Mouse (Mus musculus) cerebellum, postnatal 36 days (tissue): ENCODE data around the gene Bag3.
"Not testable (repeated sequence)": the region's sequence is repeated elsewhere in the genome, so short reads cannot be mapped to it uniquely, and the experiment has no call there.

Experiments used
- DNase-seq, 2 experiments: peaks; one replicate each; pipeline ENCODE4 v3.0.0; 2021 to 2022; ENCODE audit warnings: mixed read lengths in 2 of 2

The Bag3 gene

DNA sequence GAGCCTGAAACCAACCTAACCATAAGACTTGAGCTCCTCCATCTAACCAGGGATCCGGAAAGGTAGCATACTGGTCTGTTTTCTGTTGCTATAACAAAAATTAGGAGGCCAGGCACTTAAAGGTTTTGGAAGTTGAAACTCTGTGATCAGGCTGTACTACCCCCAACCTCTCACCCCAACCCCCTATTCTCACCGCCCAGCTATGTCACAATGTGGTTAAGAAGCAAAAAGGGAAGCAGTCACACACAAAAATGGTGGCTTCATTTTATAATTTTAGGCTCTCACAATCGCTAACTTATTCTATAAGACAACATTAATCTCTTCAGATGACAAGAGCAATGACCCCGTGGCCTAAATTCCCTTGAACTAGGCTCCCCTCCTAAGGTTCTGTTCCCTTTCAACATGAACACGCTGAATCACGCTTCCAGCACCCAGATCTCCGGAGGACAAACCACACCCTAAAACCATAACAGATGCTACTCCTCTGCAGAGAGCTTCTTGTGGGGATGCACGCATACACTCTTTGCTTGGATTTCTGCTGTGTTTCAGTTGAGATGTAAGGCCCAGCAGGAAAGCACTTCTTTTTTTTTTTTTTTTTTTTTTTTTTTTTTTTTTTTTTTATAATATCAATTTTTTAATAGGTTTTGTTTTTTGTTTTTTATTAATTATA is 46.7 kb downstream of the Bag3 start:
- DNase-seq = no peak

GRCm38 (mm10) chr7:128570657-128571056 is 47.2 kb downstream of the Bag3 start:
- not testable (repeated sequence) for DNase-seq

DNA sequence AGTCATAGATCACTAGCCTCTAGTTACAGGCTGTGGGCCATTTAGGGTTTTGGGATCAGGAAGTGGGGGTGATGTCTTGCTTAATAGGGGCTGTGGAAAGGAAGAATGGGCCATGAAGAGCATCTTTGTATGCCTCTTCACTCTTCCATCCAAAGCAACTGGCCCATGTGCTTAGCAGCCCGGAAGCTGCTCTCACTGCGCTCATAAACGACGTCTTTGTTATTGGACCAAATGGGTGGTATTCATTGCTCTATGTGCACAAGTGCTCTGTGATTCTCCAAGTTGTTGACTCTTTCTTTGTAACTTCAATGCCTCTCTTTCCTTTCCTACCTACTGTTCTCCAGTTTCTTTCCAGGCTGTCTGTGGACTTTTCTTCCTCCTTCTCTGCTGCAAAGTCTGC is 48.6 kb downstream of the Bag3 start:
- DNase-seq = no peak

- no peak for DNase-seq
These were observed 51.8 kb downstream of the Bag3 start for GRCm38 (mm10) chr7:128575211-128575610.

DNA sequence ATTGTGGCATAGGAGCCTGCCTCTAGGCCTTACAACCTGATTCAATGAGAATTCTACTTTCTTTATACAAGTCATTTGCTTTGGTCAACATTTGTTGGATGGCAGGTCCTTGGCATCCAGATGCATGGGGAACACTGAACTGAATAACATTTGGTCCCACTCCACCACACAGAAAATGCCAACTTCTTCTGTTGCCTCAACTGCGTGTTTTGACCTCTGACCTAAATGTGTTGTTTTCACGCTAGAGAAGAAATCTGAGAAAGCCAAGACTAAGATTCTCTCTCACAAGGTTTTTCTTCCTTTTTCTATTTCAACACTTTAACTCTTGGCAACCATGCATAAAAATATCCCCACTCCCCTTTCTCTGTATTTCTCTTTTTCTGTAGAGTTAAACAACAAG is 52.4 kb downstream of the Bag3 start:
- no peak for DNase-seq

- DNase-seq = no peak
These were observed 54.2 kb downstream of the Bag3 start for GRCm38 (mm10) chr7:128577607-128578006.

DNA sequence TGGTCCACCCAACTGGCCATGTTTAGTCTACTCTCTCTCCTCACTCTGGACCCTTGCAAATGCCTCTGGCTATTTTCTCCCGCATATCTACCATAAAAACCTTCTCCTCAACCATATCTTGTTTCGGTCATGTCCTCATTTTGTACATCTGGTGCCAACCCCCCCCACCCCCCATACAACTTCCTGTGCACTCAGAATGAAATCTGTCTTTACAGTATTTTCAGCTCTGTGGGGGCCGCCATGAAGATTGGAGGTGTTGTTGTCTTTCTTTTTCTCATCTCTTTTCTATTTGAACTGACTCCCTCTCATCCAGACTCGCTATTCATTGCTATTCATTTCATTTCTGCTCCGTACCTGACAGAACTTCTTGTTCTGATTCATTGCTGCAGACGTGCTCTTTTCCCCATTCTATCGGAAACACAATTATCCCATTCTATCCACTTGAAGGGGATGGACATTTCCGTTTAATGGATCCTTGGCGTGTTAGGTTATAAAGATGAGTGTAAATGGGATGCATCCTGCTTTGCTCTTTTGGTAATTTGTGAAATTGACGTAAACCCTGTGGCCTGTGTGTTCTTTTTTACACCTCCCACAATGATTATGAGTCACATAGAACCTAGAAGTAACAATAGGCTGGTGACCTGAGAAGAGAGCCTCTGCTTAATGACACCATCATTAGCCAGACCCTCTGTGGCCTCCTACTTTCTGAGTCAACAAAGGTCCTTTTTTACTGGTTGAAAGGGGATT is 55.0 kb downstream of the Bag3 start:
- no peak for DNase-seq

DNA sequence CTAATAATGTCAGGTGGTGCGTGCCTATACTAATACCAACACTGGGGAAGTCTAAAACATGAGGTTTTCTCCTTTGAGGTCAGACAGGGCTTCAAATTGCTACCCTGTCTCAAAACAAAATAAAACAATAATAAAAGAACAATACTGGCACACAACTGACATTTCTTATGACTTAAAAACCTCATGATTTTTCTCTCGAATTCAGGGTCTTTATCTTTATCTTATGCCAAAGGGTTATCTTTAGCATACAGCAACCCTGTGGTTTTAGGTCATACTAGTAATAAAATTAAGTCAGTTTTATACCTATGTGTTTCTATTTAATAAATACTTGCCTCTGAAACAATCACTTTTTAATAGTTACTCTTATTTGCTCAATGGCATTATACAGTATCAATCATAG is 56.0 kb downstream of the Bag3 start:
- no peak for DNase-seq

DNA sequence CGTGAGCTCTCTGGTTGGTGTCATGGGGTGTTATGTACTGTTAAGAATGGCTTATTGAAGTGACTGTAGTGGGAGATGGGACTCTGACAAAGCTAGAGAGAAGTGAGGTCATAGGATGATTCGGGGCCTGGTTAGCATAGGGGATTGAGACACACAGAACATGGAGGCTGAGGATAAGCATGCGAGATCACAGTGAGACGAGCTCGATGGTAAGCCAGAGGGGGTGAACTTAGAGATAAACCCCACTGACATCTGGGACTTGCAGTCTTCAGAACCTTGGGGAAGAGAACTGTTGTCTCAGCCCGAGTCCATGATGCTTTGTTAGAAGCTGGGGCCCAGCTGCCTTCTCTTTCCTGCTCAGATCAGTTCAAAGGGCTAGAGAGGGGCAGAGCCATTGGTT is 56.9 kb downstream of the Bag3 start:
- DNase-seq = no peak

DNA sequence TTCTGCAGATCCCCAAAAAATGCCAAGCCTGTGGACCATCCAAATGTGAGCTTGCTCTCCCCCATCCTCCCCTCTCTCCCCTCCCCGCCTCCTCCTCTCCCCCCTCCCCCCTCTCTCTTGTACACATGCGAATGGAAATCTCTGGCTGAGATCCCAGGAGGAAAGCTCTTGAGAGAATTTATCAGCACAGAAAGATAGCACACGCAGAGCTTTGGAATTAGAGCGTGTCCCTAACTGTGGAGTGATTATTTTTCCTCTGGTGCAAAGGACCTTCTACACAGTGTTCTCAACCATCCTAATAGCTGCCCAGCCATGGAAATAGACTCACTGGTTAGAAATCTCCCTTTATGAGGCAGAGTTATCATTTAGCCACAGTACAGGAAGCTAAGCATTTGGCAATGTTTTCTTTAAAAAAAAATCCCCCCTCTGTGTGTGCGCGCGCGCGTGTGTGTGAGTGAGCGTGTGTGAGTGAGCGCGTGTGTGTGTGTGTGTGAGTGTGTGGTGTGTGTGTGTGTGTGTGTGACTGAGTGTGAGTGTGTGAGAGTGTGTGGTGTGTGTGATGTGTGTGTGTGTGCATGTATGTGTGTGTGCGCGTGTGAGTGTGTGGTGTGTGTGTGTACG is 58.6 kb downstream of the Bag3 start:
- no peak for DNase-seq

GRCm38 (mm10) chr7:128583213-128583948 is 60.0 kb downstream of the Bag3 start:
- peak; percentile 40 to 66 for DNase-seq

GRCm38 (mm10) chr7:128587334-128587933 is 64.0 kb downstream of the Bag3 start:
- no peak for DNase-seq

DNA sequence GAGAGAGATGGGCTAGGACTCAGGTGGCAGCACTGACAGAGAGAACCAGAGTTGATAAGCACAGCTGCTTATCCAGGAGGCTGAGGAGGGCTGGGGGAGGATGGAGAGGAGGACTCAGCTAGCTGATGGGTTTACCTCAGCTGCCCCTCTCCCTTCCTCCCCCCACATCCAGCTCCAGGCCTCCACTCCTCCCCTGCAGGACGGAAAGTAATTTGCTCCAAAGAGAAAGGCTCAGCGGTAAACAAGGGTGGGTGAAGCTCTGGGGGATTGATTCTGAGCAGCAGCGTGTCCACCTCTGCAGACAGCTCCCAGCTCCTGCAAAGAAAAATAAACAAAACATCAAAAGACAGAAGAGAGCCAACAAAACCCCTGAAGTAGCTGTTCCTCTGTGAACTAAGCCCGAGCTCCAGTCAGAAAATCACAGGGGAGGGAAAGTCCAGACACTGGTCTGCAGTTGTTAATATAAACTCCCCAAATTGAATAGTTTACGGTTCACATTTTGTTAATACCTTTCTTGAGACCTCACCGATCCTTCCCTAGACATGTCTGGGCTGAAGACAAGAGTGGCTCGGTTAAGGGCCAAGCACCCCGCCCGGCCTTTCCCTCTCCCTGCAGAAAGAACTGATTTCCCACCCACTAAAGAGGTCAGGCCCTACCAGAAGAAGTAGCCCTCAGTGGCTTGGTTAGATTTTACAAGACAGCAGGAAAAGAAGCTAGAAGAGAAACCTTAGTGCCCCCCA is 68.1 kb downstream of the Bag3 start:
- no peak for DNase-seq

- DNase-seq = no peak
These were observed 68.9 kb downstream of the Bag3 start for GRCm38 (mm10) chr7:128592118-128592935.

DNA sequence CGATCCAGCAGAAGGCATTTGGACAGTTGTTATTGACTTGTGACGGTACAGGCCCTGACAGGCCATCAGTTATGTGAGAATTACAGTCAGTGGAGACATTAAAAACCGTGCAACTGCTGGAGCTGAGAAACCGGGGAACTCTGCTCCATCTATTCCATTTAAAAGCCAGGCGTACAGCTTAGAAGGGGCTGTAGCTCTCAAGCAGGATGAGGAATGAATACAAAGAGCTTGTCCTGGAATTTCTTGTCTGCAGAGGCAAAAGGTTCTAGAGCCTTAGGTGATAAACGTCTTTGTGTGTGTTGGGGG is 69.5 kb downstream of the Bag3 start:
- no peak for DNase-seq

DNA sequence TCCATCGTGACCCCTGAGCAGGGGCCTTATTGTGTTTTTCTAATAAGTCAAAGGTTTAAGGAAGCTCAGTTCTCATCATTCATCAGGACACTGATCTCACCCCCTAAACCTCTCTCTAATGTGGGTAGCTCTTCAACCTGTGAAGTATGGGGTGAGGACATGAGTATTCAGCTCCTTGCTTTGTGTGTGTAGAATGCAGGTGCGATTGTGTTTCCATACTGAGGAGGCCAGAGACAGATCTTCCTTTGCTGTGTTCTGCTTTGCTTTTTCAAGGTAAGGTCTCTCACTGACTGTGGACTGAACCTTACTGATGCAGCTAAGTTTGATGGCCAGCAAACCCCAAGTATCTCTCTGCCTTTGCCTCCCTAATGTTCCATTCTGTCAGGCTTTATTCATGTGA is 72.9 kb downstream of the Bag3 start:
- no peak for DNase-seq
